Mouse (Mus musculus) neural tube, embryonic 15.5 days (tissue): ENCODE results near the gene Psmb3. TPM values are rescaled to one million over a fixed set of nuclear protein-coding genes. Genes with fewer than 3 reads are reported as not detected.
"Not testable (repeated sequence)": the region's sequence is repeated elsewhere in the genome, so short reads cannot be mapped to it uniquely, and the experiment has no call there.

Experiments used
- ATAC-seq: fragments of 200-750 bp; cut with Nextera tagmentation; 2 replicates; pipeline ENCODE4 v1.8.0; 2017; ENCODE audit warnings: mild to moderate bottlenecking, moderate TSS enrichment, moderate library complexity; ENCODE audit not compliant: low FRiP score
- H3K27ac ChIP-seq: fragments of 300-500 bp; sonication (generic); replicated peaks from 2 replicates; pipeline ENCODE4 v1.5.1; 2015; ENCODE audit warnings: mild to moderate bottlenecking, inconsistent platforms
- H3K27me3 ChIP-seq: fragments of 300-500 bp; sonication (generic); replicated peaks from 2 replicates; pipeline ENCODE4 v1.6.1; 2015; ENCODE audit warnings: inconsistent platforms
- H3K36me3 ChIP-seq: fragments of 300-500 bp; sonication (generic); 2 replicates; pipeline ENCODE4 v1.6.1; 2015; ENCODE audit warnings: inconsistent platforms
- H3K4me1 ChIP-seq: fragments of 300-500 bp; sonication (generic); 2 replicates; pipeline ENCODE4 v1.6.1; 2015; ENCODE audit warnings: inconsistent platforms
- H3K4me2 ChIP-seq: fragments of 300-500 bp; sonication (generic); 2 replicates; pipeline ENCODE4 v1.6.1; 2015; ENCODE audit warnings: inconsistent platforms, mild to moderate bottlenecking, moderate library complexity
- H3K4me3 ChIP-seq: fragments of 300-500 bp; sonication (generic); replicated peaks from 2 replicates; pipeline ENCODE4 v1.5.1; 2015; ENCODE audit warnings: mild to moderate bottlenecking, inconsistent platforms
- H3K9ac ChIP-seq: fragments of 300-500 bp; sonication (generic); replicated peaks from 2 replicates; pipeline ENCODE4 v1.6.1; 2015; ENCODE audit warnings: mild to moderate bottlenecking, inconsistent platforms
- H3K9me3 ChIP-seq: fragments of 300-500 bp; sonication (generic); replicated peaks from 2 replicates; pipeline ENCODE4 v1.6.1; 2016; ENCODE audit warnings: inconsistent platforms
- WGBS: fragments of 180-500 bp; shearing (Covaris S2); methylation state at CpG from one replicate; pipeline ENCODE4 v1.1.7; 2015; ENCODE audit warnings: mixed read lengths; 5-methylcytosine and 5-hydroxymethylcytosine counted together
- polyA plus RNA-seq: library from polyadenylated mRNA; unstranded; fragments of >200 nt; fragmentation: Nextera tagmentation; extraction: Ambion mirVana; gene quantifications from 2 replicates; pipeline ENCODE4 v1.2.1, GENCODE M21; 2015

Gene Psmb3
- 458 and 459 TPM in 2 replicates for polyA plus RNA-seq

GRCm38 (mm10) chr11:97703039-97703826 lies at the start of gene Psmb3:
Gene Psmb3, plus strand, starts transcription at chr11:97703399.
- Histone ChIP-seq H3K9me3 (no peaks in the 10 kb centered on the region), H3K36me3 (peaks cover 24% of the 10 kb centered on the region), H3K27ac (peak within 1 kb of the TSS; percentile 97), H3K27me3 (no peaks in the 10 kb centered on the region), H3K4me2 (peak within 1 kb of the TSS; percentile 90), H3K4me3 (peak within 1 kb of the TSS; percentile 95), H3K9ac (peak within 1 kb of the TSS; percentile 83), H3K4me1 (peaks cover 31% of the 10 kb centered on the region)
- WGBS = under 1% methylated on average over 35 of the region's 35 CpGs
- ATAC-seq = peak; percentile 90

- Histone ChIP-seq H3K27ac (no peak overlapping the region), H3K9ac (no peak overlapping the region), H3K36me3 (no peaks in the 10 kb centered on the region), H3K27me3 (no peaks in the 10 kb centered on the region), H3K4me3 (no peak overlapping the region), H3K4me2 (no peak overlapping the region), H3K4me1 (peaks cover 10% of the 10 kb centered on the region), H3K9me3 (no peaks in the 10 kb centered on the region)
- 93% methylated on average over 2 of the region's 2 CpGs for WGBS
- ATAC-seq = no peak
Measured at GRCm38 (mm10) chr11:97654210-97654609, 49.0 kb upstream of the Psmb3 start.

GRCm38 (mm10) chr11:97656269-97656971 lies 46.8 kb upstream of the Psmb3 start:
- 72% methylated on average over 14 of the region's 14 CpGs for WGBS
- no peaks in the 10 kb centered on the region for H3K9me3 ChIP-seq
- no peak for ATAC-seq
- H3K4me2 ChIP-seq = no peak overlapping the region
- H3K4me3 ChIP-seq = no peak overlapping the region
- H3K27me3 ChIP-seq = peaks cover 8% of the 10 kb centered on the region; the same call in 1 of the 2 replicates
- peaks cover 19% of the 10 kb centered on the region for H3K4me1 ChIP-seq
- no peak overlapping the region for H3K27ac ChIP-seq
- H3K36me3 ChIP-seq = no peaks in the 10 kb centered on the region
- no peak overlapping the region for H3K9ac ChIP-seq

DNA sequence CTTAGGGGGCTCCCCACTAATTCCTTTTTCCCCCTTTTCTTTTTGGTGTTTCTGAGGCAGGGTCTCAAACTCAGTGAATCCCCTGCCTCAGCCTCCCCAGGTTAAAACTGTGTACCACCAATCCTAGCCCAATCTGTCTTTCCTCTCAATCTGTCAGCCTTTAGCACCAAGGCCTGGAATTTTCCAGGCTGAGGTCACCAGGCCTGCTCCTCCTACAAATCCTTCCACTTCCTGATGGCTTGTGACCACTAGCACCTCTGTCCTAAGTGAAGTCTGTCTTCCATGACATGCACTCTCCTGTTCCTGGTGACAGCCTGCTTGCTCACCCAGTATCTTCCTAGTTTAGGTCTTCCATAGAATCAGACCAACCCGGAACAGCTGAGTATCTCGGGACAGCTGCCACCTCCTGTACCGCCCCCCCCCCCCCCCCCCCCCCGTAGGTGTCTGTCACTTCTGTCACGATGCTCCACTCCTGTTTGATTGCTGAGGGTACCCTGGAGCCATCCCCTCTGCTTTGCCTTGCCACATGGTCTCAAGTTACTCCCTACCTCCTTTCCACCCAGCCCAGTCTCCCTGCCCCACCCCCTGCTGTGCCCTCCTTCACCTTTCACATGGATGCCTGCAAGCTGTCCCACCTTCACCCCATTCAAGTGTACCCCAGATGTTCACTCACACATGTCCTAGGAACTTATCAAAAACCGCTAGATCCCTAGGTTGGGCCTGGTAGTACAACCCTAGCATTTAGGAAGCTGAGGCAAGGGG lies 45.8 kb upstream of the Psmb3 start:
- Histone ChIP-seq H3K4me3 (no peak overlapping the region), H3K4me2 (no peak overlapping the region), H3K4me1 (peaks cover 29% of the 10 kb centered on the region), H3K36me3 (no peaks in the 10 kb centered on the region), H3K9ac (no peak overlapping the region), H3K27ac (no peak overlapping the region), H3K27me3 (peaks cover 17% of the 10 kb centered on the region), H3K9me3 (no peaks in the 10 kb centered on the region)
- no peak for ATAC-seq
- 45% methylated on average over 5 of the region's 6 CpGs for WGBS

DNA sequence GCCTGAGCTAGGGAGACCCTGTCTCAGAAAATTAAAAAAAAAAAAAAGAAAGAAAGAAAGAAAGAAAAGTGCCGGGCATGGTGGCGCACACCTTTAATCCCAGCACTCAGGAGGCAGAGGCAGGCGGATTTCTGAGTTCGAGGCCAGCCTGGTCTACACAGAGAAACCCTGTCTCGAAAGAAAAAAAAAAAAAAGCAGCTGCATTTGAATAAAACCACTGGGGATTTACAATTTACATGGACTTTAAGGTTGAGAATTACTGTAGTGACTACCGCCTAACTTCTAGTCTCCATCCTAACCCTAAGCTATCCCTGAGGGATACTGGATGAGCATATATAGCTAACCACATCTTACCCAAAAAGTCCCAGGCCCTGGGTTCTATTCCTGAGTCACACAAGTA lies 45.2 kb upstream of the Psmb3 start:
- not testable (repeated sequence) for H3K4me3 ChIP-seq, H3K9me3 ChIP-seq, H3K27ac ChIP-seq, H3K36me3 ChIP-seq, ATAC-seq, H3K4me2 ChIP-seq, H3K9ac ChIP-seq
- 80% methylated on average over 6 of the region's 6 CpGs for WGBS
- Histone ChIP-seq H3K27me3 (peaks cover 19% of the 10 kb centered on the region), H3K4me1 (peaks cover 34% of the 10 kb centered on the region)

DNA sequence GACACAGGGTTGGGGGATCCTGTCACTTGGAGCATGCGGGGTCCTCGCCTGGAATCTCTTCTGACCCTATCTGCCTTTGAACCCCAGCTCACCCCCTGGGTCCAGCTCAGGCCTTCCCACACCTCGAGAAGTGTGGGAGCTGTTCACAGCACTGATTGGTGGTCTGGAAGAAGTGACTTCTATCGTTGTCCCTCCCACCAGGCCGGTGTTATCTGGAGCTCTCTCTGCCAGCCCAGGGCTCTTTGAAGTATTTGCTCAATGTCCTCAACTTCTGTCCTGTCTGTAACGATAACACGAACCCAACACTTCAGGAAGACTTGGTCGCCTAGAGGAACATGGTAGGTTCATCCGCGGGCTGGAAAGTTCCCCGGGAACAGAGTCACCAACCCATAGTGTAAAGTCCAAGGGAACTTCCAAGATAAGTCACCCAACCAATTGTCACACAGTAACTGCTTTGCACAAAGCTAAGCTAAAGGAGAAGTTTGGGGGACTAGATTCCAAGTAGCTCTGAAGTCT lies 44.4 kb upstream of the Psmb3 start:
- Histone ChIP-seq H3K4me1 (peaks cover 34% of the 10 kb centered on the region), H3K9ac (no peak overlapping the region), H3K4me2 (peak overlapping the region; percentile 88; the same call in 1 of the 2 replicates), H3K27me3 (peaks cover 19% of the 10 kb centered on the region), H3K9me3 (no peaks in the 10 kb centered on the region), H3K27ac (no peak overlapping the region), H3K36me3 (no peaks in the 10 kb centered on the region), H3K4me3 (0 out of 2 replicates have a peak overlapping the region, but pooled peaks have one; percentile 80)
- WGBS = 77% methylated on average over 11 of the region's 11 CpGs
- no peak for ATAC-seq

GRCm38 (mm10) chr11:97659267-97659989 lies 43.8 kb upstream of the Psmb3 start:
- 8% methylated on average over 13 of the region's 13 CpGs for WGBS
- H3K9ac ChIP-seq = peak overlapping the region; percentile 82
- no peaks in the 10 kb centered on the region for H3K36me3 ChIP-seq
- H3K4me1 ChIP-seq = peaks cover 38% of the 10 kb centered on the region
- H3K4me2 ChIP-seq = peak overlapping the region; percentile 88
- H3K27me3 ChIP-seq = peaks cover 19% of the 10 kb centered on the region
- H3K27ac ChIP-seq = peak overlapping the region; percentile 79
- ATAC-seq = 0 out of 2 replicates have a peak, but pooled peaks have one; percentile 2
- H3K9me3 ChIP-seq = no peaks in the 10 kb centered on the region
- peak overlapping the region; percentile 80 for H3K4me3 ChIP-seq

DNA sequence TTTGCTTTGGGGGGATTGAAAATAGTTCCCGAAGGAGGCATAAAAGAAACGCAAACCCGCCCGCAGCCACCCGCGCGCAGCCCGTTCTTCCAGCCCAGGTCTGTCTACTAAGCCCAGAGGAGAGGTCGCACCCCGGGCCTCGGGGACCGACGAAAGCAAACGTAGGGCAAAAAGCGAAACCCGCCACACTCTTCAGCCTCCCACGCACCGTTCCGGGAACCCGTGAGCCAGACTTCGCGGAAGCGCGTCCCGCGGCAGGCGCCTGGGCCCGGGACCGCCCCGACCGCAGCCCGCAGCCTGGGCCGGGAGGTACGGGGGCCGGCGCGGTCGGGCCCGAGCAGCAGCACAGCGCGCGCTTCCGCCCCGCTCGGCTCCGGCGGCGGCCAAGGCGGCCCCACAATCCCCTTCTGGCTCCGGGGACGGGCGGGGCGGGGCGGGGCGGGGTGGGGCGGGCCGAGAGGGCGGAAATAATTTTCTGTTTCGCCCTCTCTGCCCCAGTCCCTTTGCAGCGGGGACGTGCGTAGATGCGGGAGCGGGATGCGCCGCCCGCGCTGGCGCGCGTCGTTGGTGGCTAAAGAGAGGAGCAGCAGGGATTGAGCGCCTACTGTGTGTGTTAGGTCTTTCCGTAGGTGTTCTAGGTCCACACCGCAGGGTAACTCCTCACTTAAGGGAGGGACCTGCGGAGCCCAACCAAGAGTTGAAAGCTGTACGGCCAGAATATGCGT lies 43.0 kb upstream of the Psmb3 start:
- Histone ChIP-seq H3K27ac (peak overlapping the region; percentile 79), H3K4me3 (peak overlapping the region; percentile 80), H3K36me3 (no peaks in the 10 kb centered on the region), H3K27me3 (peaks cover 19% of the 10 kb centered on the region), H3K4me2 (peak overlapping the region; percentile 88), H3K9ac (peak overlapping the region; percentile 82), H3K9me3 (no peaks in the 10 kb centered on the region), H3K4me1 (peaks cover 45% of the 10 kb centered on the region)
- 0% methylated on average over 74 of the region's 78 CpGs for WGBS
- peak; percentile 87 for ATAC-seq

DNA sequence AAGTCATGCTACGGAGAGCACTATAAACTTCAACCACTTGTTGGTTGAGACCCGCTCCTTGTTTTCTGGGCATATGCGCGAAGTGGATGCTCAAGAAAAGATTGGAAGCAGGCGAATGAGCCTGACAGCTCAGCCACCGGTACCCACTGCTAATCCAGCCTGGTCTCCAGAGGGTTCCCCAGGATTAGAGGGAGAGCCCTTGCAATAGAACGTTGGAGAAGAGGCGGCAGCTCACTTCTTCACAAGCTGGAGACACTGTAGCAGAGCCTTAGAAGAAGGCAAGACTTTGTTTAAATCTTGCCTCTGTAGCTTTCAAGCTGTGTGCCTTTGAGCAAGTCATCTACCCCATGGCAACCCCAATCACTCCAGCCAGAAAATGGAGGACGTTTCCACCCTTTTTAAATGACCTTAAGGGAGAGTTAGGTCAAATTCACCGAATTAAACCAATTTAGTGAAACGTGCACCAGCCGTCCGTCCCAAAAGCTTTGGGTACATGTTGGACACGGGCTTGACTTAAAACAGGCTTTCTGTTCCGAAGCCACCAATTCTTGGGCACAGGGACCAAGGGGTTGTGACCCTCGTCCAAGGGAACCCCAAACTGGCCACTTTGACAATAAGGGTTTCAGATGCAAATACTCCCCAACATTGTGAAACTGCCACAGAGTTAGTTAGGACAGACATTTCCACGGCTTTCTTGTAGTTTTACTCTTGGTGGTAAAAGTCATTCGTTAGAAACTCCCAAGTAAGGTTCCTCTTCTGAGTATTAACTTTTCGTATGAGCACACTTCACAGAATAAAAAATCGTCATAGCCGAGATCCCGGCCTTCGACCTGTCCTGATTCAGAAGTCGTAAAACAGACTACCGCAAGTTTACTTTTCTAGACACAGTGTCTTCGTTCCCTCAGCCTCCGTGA lies 42.2 kb upstream of the Psmb3 start:
- peaks cover 50% of the 10 kb centered on the region for H3K4me1 ChIP-seq
- WGBS = 2% methylated on average over 27 of the region's 27 CpGs
- H3K27ac ChIP-seq = no peak overlapping the region

More for the DNA sequence above, 42.2 kb upstream of the Psmb3 start:
- Histone ChIP-seq H3K27me3 (peaks cover 19% of the 10 kb centered on the region), H3K4me3 (peak overlapping the region; percentile 82), H3K9ac (peak overlapping the region; percentile 82; the same call in 1 of the 2 replicates), H3K9me3 (no peaks in the 10 kb centered on the region), H3K4me2 (peak overlapping the region; percentile 88), H3K36me3 (peaks cover 3% of the 10 kb centered on the region)
- no peak for ATAC-seq
